Mouse (Mus musculus): ENCODE data around the gene C1qtnf12. TPM values are rescaled to one million over a fixed set of nuclear protein-coding genes. Genes with fewer than 3 reads are reported as not detected.

C1qtnf12 gene
- polyA plus RNA-seq, 1 experiment = 8.6 TPM

DNA sequence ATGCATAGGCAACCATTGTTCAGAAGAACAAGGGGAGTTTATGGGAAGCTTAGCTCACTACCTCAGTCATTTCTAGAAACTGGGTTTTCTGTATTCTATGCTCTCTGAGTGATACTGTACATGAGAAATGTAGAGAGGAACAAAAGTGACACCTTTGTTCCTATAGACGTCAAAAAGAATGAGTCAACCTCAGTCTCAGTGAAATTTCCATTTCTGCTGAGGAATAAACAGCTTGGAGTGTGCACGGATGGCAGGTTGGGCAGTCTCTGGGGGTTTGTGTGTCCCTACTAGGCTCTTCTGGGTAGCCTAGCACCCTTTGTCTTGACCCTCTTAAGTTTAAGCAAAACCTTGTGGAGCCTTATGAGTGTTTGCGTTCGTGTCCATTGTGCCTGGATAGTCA lies 46.3 kb downstream of the C1qtnf12 start:
- no peak for DNase-seq (ENCODE audit: low read depth)
- TF ChIP-seq CTCF (IDR thresholded peaks at IDR 0.05; ENCODE audit: borderline replicate concordance, extremely low read depth, insufficient read depth, insufficient read length) = no peak
- TF ChIP-seq POLR2A (IDR thresholded peaks at IDR 0.05; ENCODE audit: borderline replicate concordance, extremely low read depth, insufficient read depth, insufficient read length, poor library complexity, severe bottlenecking) = no peak

DNA sequence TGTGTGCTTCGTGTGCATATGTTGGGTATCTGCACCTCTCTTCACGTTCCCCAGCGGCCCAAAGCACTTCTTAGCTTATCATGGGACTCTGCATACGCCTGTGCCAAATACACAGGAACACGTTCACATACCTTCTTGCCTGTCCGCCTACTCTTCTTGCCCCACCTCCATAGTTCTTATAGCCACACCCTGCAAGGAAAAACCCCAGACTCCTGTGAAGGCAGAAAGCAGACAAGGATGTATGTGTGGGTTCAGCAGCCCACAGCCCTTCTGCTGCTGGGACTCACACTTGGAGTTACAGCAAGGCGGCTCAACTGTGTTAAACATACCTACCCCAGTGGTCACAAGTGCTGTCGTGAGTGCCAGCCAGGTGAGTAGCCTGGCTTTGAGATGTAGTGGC lies 51.5 kb downstream of the C1qtnf12 start, which contains the start of gene Tnfrsf4:
Gene Tnfrsf4 (plus strand): TSS at position 207 of the 400 bp plus-strand sequence.
- TF ChIP-seq POLR2A (IDR thresholded peaks at IDR 0.05; ENCODE audit: borderline replicate concordance, extremely low read depth, insufficient read depth, insufficient read length, poor library complexity, severe bottlenecking) = no peak
- TF ChIP-seq CTCF (IDR thresholded peaks at IDR 0.05; ENCODE audit: borderline replicate concordance, extremely low read depth, insufficient read depth, insufficient read length) = no peak
- no peak for DNase-seq (ENCODE audit: low read depth)

DNA sequence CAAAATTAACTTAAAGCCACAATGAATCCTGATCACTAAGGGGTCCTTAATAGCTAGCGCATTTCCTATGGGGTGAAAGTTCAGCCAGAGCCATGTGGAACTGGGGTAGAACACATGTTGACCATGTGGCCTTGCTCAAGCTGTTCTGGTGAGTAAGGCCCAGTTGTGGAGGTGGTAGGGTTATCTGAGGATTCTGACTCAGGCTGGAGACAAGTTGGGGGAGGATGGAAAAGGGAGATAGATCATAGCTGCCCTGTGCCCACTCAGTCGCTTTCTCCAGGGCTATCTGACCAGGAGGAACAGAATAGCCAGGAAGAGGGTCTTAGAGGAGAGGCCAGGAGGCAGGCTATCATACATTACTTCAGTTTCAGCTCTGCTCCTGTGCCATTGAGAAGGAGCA lies 52.3 kb downstream of the C1qtnf12 start:
- no peak for TF ChIP-seq CTCF (IDR thresholded peaks at IDR 0.05; ENCODE audit: borderline replicate concordance, extremely low read depth, insufficient read depth, insufficient read length)
- no peak for TF ChIP-seq POLR2A (IDR thresholded peaks at IDR 0.05; ENCODE audit: borderline replicate concordance, extremely low read depth, insufficient read depth, insufficient read length, poor library complexity, severe bottlenecking)
- DNase-seq (ENCODE audit: low read depth) = no peak

Other genes starting within 250 kb of the C1qtnf12 start
- 31.1 and 31.4 TPM in 2 replicates for gene Tmem240, start 227.5 kb upstream of the C1qtnf12 start, polyA plus RNA-seq (2012; rRNA removed)
- 103 and 120 TPM in 2 replicates for gene Atad3a, start 201.2 kb upstream of the C1qtnf12 start, polyA plus RNA-seq (2012; rRNA removed)
- gene Vwa1, start 187.6 kb upstream of the C1qtnf12 start, polyA plus RNA-seq (2012; rRNA removed) = 22.0 and 25.3 TPM in 2 replicates
- 1.4 and 1.5 TPM in 2 replicates for gene Tmem88b, start 176.4 kb upstream of the C1qtnf12 start, polyA plus RNA-seq (2012; rRNA removed)
- not detected in 2 replicates for gene Ankrd65, start 171.9 kb upstream of the C1qtnf12 start, polyA plus RNA-seq (2012; rRNA removed)
- 94.1 and 117 TPM in 2 replicates for gene Mrpl20, start 159.4 kb upstream of the C1qtnf12 start, polyA plus RNA-seq (2012; rRNA removed)
- gene Ccnl2, start 149.8 kb upstream of the C1qtnf12 start, polyA plus RNA-seq (2012; rRNA removed) = 161 and 223 TPM in 2 replicates
- gene Aurkaip1, start 131.0 kb upstream of the C1qtnf12 start, polyA plus RNA-seq (2012; rRNA removed) = 100 and 128 TPM in 2 replicates
- 39.9 and 42.2 TPM in 2 replicates for gene Mxra8, start 122.6 kb upstream of the C1qtnf12 start, polyA plus RNA-seq (2012; rRNA removed)
- gene Dvl1, start 114.9 kb upstream of the C1qtnf12 start, polyA plus RNA-seq (2012; rRNA removed) = 139 and 184 TPM in 2 replicates
- gene Tas1r3, start 99.0 kb upstream of the C1qtnf12 start, polyA plus RNA-seq (2012; rRNA removed) = 0.77 and 0.83 TPM in 2 replicates
- 29.0 and 30.0 TPM in 2 replicates for gene Cptp, start 92.9 kb upstream of the C1qtnf12 start, polyA plus RNA-seq (2012; rRNA removed)
- 69.1 and 96.2 TPM in 2 replicates for gene Ints11, start 92.8 kb upstream of the C1qtnf12 start, polyA plus RNA-seq (2012; rRNA removed)
- 75.1 and 115 TPM in 2 replicates for gene Pusl1, start 70.5 kb upstream of the C1qtnf12 start, polyA plus RNA-seq (2012; rRNA removed)
- 128 and 130 TPM in 2 replicates for gene Acap3, start 70.5 kb upstream of the C1qtnf12 start, polyA plus RNA-seq (2012; rRNA removed)
- gene Ube2j2, start 18.5 kb upstream of the C1qtnf12 start, polyA plus RNA-seq (2012; rRNA removed) = 114 and 144 TPM in 2 replicates
- gene B3galt6, start 30.3 kb downstream of the C1qtnf12 start, polyA plus RNA-seq (2012; rRNA removed) = 19.3 and 22.2 TPM in 2 replicates
- 36.8 and 61.3 TPM in 2 replicates for gene Sdf4, start 30.6 kb downstream of the C1qtnf12 start, polyA plus RNA-seq (2012; rRNA removed)
- gene Tnfrsf4, start 51.5 kb downstream of the C1qtnf12 start, polyA plus RNA-seq (2012; rRNA removed) = 3.3 and 4.4 TPM in 2 replicates
- gene Tnfrsf18, start 63.8 kb downstream of the C1qtnf12 start, polyA plus RNA-seq (2012; rRNA removed) = 0.24 and 0.25 TPM in 2 replicates
- 0.05 and 0.23 TPM in 2 replicates for gene Ttll10, start 97.1 kb downstream of the C1qtnf12 start, polyA plus RNA-seq (2012; rRNA removed)
- 68.0 and 85.5 TPM in 2 replicates for gene 9430015G10Rik, start 147.7 kb downstream of the C1qtnf12 start, polyA plus RNA-seq (2012; rRNA removed)
- 3.3 and 3.8 TPM in 2 replicates for gene Rnf223, start 168.2 kb downstream of the C1qtnf12 start, polyA plus RNA-seq (2012; rRNA removed)
- 475 and 507 TPM in 2 replicates for gene Agrn, start 235.2 kb downstream of the C1qtnf12 start, polyA plus RNA-seq (2012; rRNA removed)
- gene Isg15, start 238.5 kb downstream of the C1qtnf12 start, polyA plus RNA-seq (2012; rRNA removed) = 0.53 and 0.86 TPM in 2 replicates
- gene AW011738, start 241.0 kb downstream of the C1qtnf12 start, polyA plus RNA-seq (2012; rRNA removed) = 3.5 and 4.8 TPM in 2 replicates

Data from brain, embryonic 14.5 days (tissue).